Mouse (Mus musculus) brain, embryonic 14.5 days (tissue): ENCODE measurements around the gene Alkbh2.

Experiments
- CTCF ChIP-seq: fragments of 200-500 bp; IDR thresholded peaks from 2 replicates; pipeline ENCODE4 v1.5.1; 2012; ENCODE audit warnings: inconsistent platforms, mild to moderate bottlenecking, moderate library complexity, borderline replicate concordance; ENCODE audit not compliant: insufficient read depth, insufficient read length; ENCODE audit errors: extremely low read depth
- POLR2A ChIP-seq: fragments of 200-500 bp; IDR thresholded peaks from 2 replicates; pipeline ENCODE4 v1.6.1; 2012; ENCODE audit warnings: mild to moderate bottlenecking, inconsistent platforms, borderline replicate concordance; ENCODE audit not compliant: poor library complexity, insufficient read depth, insufficient read length, severe bottlenecking; ENCODE audit errors: extremely low read depth

DNA sequence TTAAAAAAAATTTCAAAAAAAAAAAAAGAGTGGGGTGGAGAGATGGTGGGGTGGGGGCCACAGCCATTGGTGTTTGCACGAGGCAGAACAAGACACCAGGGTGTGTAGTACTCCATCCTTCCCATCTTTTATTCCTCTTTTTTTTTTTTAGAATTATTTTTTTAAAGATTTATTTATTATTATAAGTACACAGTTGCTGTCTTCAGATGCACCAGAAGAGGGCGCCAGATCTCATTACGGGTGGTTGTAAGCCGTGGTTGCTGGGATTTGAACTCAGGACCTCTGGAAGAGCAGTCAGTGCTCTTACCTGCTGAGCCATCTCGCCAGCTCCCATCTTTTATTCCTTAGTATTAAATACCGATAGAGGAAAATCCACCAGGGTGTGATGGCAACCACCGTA is 45.4 kb upstream of the Alkbh2 start:
- TF ChIP-seq CTCF (no peak), POLR2A (no peak)
